Mouse (Mus musculus) Patski (cell line): ENCODE data around the gene Smim24. TPM values are rescaled to one million over a fixed set of nuclear protein-coding genes. Genes with fewer than 3 reads are reported as not detected.

ENCODE experiments used
- ATAC-seq: fragments of 100-300 bp; one replicate; pipeline ENCODE4 v1.8.0; 2021
- CTCF ChIA-PET: fragments of 350-600 bp; sonication (Branson Sonifier 250); formaldehyde crosslinking; loops from one replicate; lab custom pipeline; 2022; ENCODE audit warnings: inconsistent platforms; lab: Charles Lee
- POLR2A ChIA-PET: fragments of 350-600 bp; sonication (Branson Sonifier 250); formaldehyde crosslinking; loops from one replicate; lab custom pipeline; 2022; ENCODE audit warnings: antibody characterized with exemption, inconsistent platforms; lab: Charles Lee
- DNase-seq: peaks from one replicate; pipeline ENCODE4 v3.0.0-alpha.2; 2011; ENCODE audit warnings: low read depth, low spot score
- H3K27me3 ChIP-seq: fragments of 371-371 bp; one replicate; pipeline ENCODE4 v1.5.1; 2021
- CTCF ChIP-seq: fragments of 100-300 bp; IDR thresholded peaks from one replicate; pipeline ENCODE4 v1.5.1; 2021
- in situ Hi-C: fragments of 300-500 bp; cut with MboI; formaldehyde crosslinking; loops from 3 replicates; pipeline ENCODE4 v1.11.1; 2018; ENCODE audit warnings: low pct_unique_long_range_greater_than_20kb, mixed read lengths
- polyA plus RNA-seq: library from polyadenylated mRNA; unstranded; gene quantifications from one replicate; pipeline ENCODE4 v1.2.3, GENCODE M21; 2021

Gene Smim24
- polyA plus RNA-seq, 1 experiment from 2014 or later: 0.18 TPM

DNA sequence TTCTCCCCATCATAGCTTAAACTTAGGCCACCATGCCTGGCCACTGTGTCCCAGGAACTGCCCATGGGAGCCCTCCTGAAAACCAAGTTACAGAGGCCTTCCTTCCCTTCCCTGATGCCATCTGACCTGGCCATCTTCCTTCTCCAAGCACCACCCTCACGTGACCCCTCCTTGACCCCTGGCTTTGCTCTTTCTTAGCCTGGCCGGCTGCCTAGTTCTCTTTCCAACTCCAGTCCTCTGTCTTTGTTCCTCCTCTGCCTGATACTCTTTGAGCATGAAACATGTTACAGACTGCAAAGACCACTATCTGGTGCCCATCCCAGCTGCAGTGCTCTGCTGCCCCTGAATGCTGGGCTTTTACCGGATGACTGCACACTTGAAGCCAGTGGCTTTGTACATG lies 3.5 kb upstream of the Smim24 start:
- ChIA-PET POLR2A (interaction anchor here (1.0 kb wide), 1 partner anchor 62 kb away, joined by 3 read pairs; no protein-coding TSS in a partner anchor), CTCF (interaction anchor here (0.6 to 1.9 kb wide), 6 partner anchors 13 to 92 kb away, joined by 3 to 18 read pairs (median 4); no protein-coding TSS in a partner anchor)
- ATAC-seq (no peak), DNase-seq (no peak)
- no peaks in the 10 kb centered on the region for H3K27me3 ChIP-seq
- TF ChIP-seq CTCF: no peak
- in situ Hi-C loops: no loop called here

DNA sequence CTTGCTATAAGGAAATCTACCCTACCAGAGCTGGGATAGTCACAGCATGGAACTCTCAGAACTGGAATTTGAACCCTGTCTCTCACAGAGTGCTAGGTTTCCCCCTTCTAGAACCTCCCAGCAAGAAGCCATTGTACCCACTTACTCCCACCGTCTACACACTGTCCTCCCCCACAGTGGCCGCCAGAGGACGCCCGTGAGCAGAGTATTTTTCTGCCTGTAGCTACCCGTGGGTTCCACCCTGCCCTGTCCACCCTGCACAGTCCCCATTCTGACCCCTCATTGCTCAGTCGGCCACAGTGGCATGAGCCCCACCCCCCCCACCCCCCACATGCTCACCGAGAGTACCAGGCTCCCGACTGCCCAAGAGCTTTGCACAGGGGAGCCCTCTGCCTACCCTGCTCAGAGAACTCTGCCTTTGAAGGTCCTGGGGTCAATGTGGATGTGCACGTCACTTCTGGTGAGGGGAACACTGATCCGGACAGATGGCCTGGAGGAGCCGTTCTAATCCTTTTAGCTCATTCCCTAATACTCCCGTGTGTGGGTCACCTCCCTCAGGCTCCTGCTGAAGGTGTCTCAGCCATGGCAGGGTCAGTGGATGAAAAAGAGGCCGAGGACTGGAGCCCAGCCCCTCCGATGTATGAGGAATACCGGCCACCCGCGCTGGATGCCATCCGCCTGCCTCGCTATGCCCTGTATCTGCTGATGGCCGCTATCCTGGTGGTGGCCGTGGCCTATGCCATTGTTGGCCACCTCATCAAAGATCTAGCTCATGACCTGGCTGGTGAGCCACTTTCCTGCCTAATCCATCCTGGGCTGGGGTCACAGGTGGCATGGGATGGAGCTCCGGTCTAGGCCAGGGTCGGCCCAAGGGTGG lies 2.8 kb upstream of the Smim24 start:
- ChIA-PET POLR2A (interaction anchor here (1.0 kb wide), 1 partner anchor 61 kb away, joined by 3 read pairs; no protein-coding TSS in a partner anchor), CTCF (interaction anchor here (0.6 to 1.9 kb wide), 12 partner anchors 9 to 244 kb away, joined by 3 to 18 read pairs (median 4); partner anchors contain the start of genes Fzr1 and Pip5k1c)
- DNase-seq: no peak
- H3K27me3 ChIP-seq: no peaks in the 10 kb centered on the region
- ATAC-seq: peak; percentile 56
- TF ChIP-seq CTCF: no peak
- in situ Hi-C loops: loop anchor here (5.0 kb wide), 1 partner anchor 52 kb away; no protein-coding TSS in a partner anchor

DNA sequence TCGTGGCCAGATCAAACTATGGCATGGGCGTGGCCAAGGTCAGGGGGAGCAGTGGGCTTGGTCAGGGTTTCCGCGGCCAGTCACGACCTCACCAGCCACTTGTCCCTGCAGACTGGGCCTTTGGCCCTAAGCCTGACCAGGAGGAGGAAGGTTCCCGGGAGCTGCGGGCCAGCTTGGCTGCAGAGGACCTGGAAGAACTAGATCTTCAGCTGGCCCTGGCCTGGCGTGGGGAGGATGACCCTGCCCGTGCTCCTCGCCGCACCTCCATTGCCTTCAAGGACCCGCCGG lies 2.2 kb upstream of the Smim24 start:
- in situ Hi-C loops: loop anchor here (5.0 kb wide), 1 partner anchor 52 kb away; no protein-coding TSS in a partner anchor
- ChIA-PET POLR2A (no interaction called here), CTCF (interaction anchor here (0.9 to 1.9 kb wide), 5 partner anchors 11 to 98 kb away, joined by 3 to 18 read pairs (median 4); partner anchors contain the start of gene Pip5k1c)
- no peaks in the 10 kb centered on the region for H3K27me3 ChIP-seq
- ATAC-seq (no peak), DNase-seq (no peak)
- no peak for TF ChIP-seq CTCF

DNA sequence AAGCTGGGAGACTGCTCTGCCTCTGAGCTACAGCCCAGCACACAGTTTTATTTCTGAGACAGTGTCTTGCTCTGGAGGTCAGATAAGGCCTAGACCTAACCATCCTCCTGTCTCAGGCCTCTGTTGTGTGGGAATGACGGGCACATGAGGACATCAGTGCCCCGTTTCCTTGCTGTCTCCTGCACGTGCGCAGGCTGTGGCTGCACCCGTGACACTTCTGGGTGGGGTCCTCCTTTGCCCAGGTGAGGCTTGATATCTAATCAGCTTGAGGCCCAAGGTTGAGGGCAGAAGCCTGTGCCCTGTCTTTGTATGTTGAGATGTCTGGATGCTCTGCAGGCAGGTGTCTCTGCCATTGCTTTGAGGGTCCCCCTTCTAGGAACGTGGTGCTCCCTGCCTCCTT lies 581 bp upstream of the Smim24 start:
- no peaks in the 10 kb centered on the region for H3K27me3 ChIP-seq
- POLR2A ChIA-PET: interaction anchor here (0.8 to 0.9 kb wide), 2 partner anchors 11 to 35 kb away, joined by 3 read pairs; partner anchors contain the start of gene Mfsd12
- DNase-seq (no peak), ATAC-seq (no peak)
- CTCF ChIA-PET: interaction anchor here (4.5 kb wide), 1 partner anchor 59 kb away, joined by 24 read pairs; no protein-coding TSS in a partner anchor
- in situ Hi-C loops: loop anchor here (5.0 kb wide), 1 partner anchor 50 kb away; no protein-coding TSS in a partner anchor
- no peak for TF ChIP-seq CTCF

DNA sequence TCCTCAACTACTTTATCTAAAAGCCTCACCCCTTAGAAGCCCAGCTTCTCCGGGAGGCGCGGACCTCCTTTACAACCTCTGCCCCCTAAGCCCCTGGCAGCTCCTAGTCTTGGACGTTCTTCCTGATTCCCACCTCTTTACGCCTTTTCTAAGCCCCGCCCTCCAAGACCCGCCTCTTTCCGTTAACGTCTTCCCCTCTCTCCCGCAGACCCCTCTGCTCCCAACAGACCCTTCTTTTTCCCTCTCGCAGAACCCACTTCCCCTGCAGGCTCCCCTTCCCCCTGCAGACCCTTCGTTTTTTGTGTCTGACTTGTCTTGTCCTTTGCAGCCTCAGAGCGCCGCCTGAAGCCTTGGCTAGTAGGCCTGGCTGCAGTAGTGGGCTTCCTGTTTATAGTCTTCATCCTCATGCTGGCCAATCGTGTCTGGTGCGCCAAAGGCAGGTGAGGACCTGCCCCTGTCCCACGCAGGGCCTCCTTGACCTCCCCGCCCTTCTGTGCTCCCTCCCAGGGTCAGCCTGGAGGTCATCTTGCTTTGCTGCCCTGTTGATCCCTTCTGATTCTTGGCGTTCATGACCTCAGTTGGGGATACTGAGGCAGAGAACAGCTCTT lies 709 bp downstream of the Smim24 start:
- in situ Hi-C loops: loop anchor here (5.0 kb wide), 1 partner anchor 49 kb away; no protein-coding TSS in a partner anchor
- ATAC-seq: no peak
- H3K27me3 ChIP-seq: no peaks in the 10 kb centered on the region
- no peak for DNase-seq
- CTCF ChIA-PET: interaction anchor here (4.5 kb wide), 1 partner anchor 58 kb away, joined by 24 read pairs; no protein-coding TSS in a partner anchor
- no peak for TF ChIP-seq CTCF
- POLR2A ChIA-PET: interaction anchor here (1.0 kb wide), 1 partner anchor 9 kb away, joined by 3 read pairs; no protein-coding TSS in a partner anchor

DNA sequence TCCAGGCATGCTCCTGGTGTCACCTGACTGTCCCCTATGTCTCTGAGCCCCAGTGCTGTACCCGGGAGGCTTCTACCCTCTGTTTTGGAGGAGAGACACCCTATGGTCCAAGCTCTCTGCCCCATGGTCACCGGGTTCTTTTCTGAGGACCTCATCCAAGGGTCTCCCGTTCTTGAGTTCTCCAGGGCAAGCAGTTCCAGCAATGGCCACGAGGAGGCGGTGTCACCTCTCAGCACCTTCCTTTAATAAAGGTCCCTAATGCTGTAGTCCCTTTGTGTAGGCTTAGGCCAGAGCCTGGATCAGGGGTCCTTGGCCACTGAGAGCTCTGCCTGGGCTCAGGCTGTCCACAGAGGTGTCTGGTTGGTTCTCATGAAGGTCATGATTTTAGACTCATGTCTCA lies 2.3 kb downstream of the Smim24 start:
- ChIA-PET POLR2A (interaction anchor here (0.6 kb wide), 2 partner anchors 13 to 79 kb away, joined by 3 to 5 read pairs; no protein-coding TSS in a partner anchor), CTCF (interaction anchor here (0.8 to 4.5 kb wide), 6 partner anchors 10 to 64 kb away, joined by 3 to 24 read pairs (median 4); partner anchors contain the start of gene Fzr1)
- DNase-seq: no peak
- ATAC-seq: no peak
- H3K27me3 ChIP-seq: no peaks in the 10 kb centered on the region
- TF ChIP-seq CTCF: no peak
- in situ Hi-C loops: no loop called here

DNA sequence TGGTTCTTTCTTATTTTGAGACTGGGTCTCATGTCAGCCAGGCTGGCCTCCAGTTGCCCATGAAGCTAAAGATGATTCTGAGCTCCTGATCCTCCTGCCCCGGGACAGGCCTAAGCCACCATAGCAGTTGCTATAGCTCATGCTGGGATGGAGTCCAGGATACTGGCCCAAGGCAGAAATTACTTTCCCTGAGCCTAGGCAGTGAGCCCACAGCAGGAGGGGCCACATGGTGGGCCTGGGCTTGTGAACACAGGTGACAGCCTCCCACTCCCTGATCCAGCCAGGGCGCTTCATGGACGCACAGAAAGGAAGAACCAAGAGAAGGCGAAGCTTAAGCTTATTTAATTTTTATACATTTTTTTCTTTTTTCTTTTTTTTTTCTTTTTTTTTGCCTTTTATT lies 3.0 kb downstream of the Smim24 start:
- TF ChIP-seq CTCF: no peak
- POLR2A ChIA-PET: no interaction called here
- ATAC-seq: no peak
- no peak for DNase-seq
- no peaks in the 10 kb centered on the region for H3K27me3 ChIP-seq
- CTCF ChIA-PET: interaction anchor here (0.8 to 4.5 kb wide), 6 partner anchors 10 to 63 kb away, joined by 3 to 24 read pairs (median 4); partner anchors contain the start of gene Fzr1
- in situ Hi-C loops: no loop called here

DNA sequence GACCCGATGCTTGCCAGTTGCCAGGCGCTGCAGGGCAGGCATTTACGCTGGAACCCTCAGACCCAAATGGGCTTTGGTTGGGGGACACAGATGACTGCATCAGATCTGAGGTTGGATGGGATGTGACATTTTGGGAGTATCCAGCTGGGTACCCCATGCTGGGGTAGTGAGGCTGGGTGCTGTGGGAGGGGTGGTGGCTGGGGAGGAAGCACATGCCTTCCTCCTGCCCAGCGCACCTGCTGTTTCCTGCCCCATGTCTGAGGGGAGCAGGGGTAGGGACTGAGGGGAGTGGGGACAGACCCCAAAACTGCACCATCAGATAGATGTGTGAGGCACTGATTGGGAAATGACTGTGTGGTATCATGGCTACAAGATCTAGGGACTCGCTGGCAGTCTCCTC lies 3.9 kb downstream of the Smim24 start:
- POLR2A ChIA-PET: no interaction called here
- no peak for DNase-seq
- TF ChIP-seq CTCF: no peak
- no peak for ATAC-seq
- CTCF ChIA-PET: interaction anchor here (2.4 to 4.5 kb wide), 2 partner anchors 43 to 54 kb away, joined by 5 to 24 read pairs; no protein-coding TSS in a partner anchor
- in situ Hi-C loops: no loop called here
- H3K27me3 ChIP-seq: no peaks in the 10 kb centered on the region

DNA sequence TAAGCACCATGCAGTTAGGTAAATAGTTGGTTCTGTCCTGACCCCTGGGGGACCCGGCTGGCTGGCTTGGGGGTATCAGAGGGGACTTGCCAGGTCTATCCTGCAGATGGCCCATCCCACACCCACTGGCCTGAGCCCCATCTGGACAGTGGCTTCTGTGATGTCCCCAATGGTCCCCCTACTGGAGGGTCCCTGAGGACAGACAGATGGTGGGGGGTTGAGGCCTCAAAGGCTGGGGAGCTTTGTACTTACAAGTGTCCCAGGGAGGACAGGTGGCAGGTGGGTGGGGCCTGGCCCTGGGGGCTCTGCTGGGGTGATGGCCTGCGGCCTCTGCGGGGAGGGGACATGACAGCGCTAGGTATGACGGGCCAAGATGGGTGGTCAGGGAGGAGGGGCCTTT lies 6.4 kb downstream of the Smim24 start:
- in situ Hi-C loops: no loop called here

DNA sequence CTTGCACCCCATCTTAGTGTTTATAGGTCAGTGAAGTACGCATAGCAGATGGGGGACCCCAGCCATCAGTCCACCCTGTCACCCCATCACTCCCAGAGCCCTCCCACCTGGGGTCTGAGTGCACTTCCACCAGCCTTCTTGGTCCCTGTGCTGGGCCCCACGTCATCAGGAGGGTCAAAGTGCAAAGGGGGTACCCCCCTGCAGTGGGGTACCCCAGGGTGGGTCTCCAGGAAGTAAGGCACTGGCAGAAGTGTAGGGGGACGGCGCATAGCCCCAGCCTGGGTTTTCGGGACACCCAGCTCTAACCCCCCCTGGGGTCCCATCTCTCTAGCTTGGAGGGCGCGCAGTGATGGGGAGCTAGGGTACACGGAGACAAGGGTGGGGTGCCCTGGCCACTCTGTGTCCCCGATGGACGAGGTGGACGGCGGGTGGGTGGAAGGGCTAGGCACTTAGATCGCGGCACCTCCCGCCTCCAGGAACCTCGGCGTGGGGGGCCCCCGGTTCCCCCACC lies 7.0 kb downstream of the Smim24 start:
- ChIA-PET CTCF (interaction anchor here (1.3 kb wide), 1 partner anchor 50 kb away, joined by 3 read pairs; no protein-coding TSS in a partner anchor), POLR2A (no interaction called here)
- ATAC-seq (no peak), DNase-seq (no peak)
- no peaks in the 10 kb centered on the region for H3K27me3 ChIP-seq
- TF ChIP-seq CTCF: no peak
- in situ Hi-C loops: no loop called here

More for the DNA sequence above, 6.4 kb downstream of the Smim24 start:
- DNase-seq: no peak
- ATAC-seq: no peak
- TF ChIP-seq CTCF: no peak
- POLR2A ChIA-PET: no interaction called here
- CTCF ChIA-PET: interaction anchor here (1.3 kb wide), 1 partner anchor 51 kb away, joined by 3 read pairs; no protein-coding TSS in a partner anchor
- H3K27me3 ChIP-seq: no peaks in the 10 kb centered on the region
